Mouse (Mus musculus): ENCODE data around the gene Clic3.

DNA sequence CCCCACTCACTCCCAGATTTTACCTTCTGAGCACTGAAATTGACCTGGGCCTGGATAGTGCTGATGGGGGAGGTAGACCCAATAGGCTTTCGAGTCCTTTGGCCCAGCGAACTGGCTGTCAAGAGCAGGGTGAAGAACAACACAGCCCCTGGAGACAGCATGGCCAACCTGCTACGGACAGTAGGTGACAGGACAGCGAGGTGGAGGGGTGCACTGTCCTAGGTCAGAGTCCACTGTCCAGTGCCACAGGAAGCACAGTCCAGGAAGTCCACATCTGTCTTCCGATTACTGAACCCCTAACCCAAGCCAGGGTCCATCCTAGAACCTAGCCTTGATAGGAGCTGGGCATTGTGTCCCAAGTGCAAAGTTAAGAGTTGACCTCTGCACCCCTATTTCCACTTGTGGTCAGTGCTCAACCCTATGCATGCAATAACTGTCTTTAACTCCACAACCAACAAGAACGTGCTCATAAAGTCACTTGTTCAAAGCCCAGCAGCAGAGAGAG is 43.5 kb downstream of the Clic3 start:
- TF ChIP-seq CTCF (IDR thresholded peaks at IDR 0.05; ENCODE audit: low read depth): no peak
- TF ChIP-seq EP300 (IDR thresholded peaks at IDR 0.05; ENCODE audit: low read depth): no peak
